ENCODE assay signal across 9 mouse cellular contexts in the genomic region with DNA sequence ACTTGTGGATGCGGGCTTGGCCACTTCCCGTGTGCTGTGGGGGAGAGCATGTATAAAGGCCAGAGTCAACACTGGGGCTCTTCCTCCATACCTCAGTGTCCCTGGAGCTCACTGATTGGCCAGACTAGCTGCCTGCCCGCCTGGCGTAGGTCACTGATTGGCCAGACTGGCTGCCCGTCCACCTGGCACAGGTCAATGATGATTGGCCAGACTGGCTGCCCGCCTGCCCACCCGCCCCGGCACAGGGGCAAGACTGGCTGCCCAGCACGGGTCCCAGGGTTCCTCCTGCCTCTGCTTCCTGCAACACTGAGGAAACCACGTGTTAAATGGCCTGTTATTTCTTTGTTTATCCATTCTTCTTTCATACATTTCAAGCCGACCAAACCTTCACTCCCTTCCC.
DNase-seq lines count a peak whose midpoint lies in the region; ATAC-seq and TF ChIP-seq lines count a peak whose summit lies in the region.
"Had no signal": no experiment of that assay in that cellular context is flagged by ENCODE, and none has a peak within 500 bp of the region (broad histone marks: within the 10 kb centered on the region; RNA-seq: fewer than 3 reads in every experiment).

No protein-coding gene starts in this region.

- WGBS in embryonic facial prominence, embryonic 14.5 days = 47% methylated on average over 11 of the region's 11 CpGs
- 47% methylated on average over 11 of the region's 11 CpGs for WGBS in intestine, postnatal 0 days
- WGBS in lung, adult 2 months = 65% methylated on average over 11 of the region's 11 CpGs

- no peaks in the 10 kb centered on the region; the same call in 1 of the 2 replicates for H3K27me3 ChIP-seq in embryonic facial prominence, embryonic 14.5 days (replicated peaks; ENCODE audit: control insufficient read depth, insufficient read depth, low read length)
- H3K27me3 ChIP-seq in intestine, postnatal 0 days (replicated peaks; ENCODE audit: control insufficient read depth, insufficient read depth, low read length) = no peaks in the 10 kb centered on the region

- peaks cover 6% of the 10 kb centered on the region; the same call in 1 of the 2 replicates for H3K36me3 ChIP-seq in ES-E14 (ENCODE audit: control insufficient read depth, insufficient read depth, low read length, poor library complexity, severe bottlenecking)
- peaks cover 15% of the 10 kb centered on the region for H3K36me3 ChIP-seq in embryonic facial prominence, embryonic 14.5 days (ENCODE audit: control insufficient read depth, insufficient read depth, low read length)
- H3K36me3 ChIP-seq in intestine, postnatal 0 days (ENCODE audit: control insufficient read depth, insufficient read depth) = peaks cover 12% of the 10 kb centered on the region

- no peak overlapping the region for H3K27ac ChIP-seq in ES-E14 (ENCODE audit: insufficient read depth, low read depth, low read length, poor library complexity, severe bottlenecking)
- no peak overlapping the region for H3K27ac ChIP-seq in embryonic facial prominence, embryonic 14.5 days (replicated peaks; ENCODE audit: low read depth, low read length)
- H3K27ac ChIP-seq in intestine, postnatal 0 days (ENCODE audit: low read depth, low read length) = no peak overlapping the region
- H3K27ac ChIP-seq: embryonic facial prominence, embryonic 15.5 days had no signal

- DNase-seq in 416B (ENCODE audit: low read depth) (peak; percentile 63), ES-E14 (ENCODE audit: low read depth, low spot score) (peak; percentile 44)
- DNase-seq in embryonic facial prominence, embryonic 14.5 days (ENCODE audit: low spot score) = peak; percentile 38
- DNase-seq in lung, adult 2 months = peak; percentile 20
- no peak for DNase-seq in thymus, postnatal 25 days
- no peak for DNase-seq in right cerebral cortex, postnatal 4 days
- no peak for DNase-seq in frontal cortex, postnatal 36 days (ENCODE audit: low spot score in 2 of 2)

- TF ChIP-seq POLR2A in lung, adult 2 months (IDR thresholded peaks at IDR 0.05; ENCODE audit: borderline replicate concordance, extremely low read depth, low read depth, low read length) = no peak

- TF ChIP-seq CTCF in intestine, postnatal 0 days (IDR thresholded peaks at IDR 0.05; ENCODE audit: low read depth) = no peak
- no peak for TF ChIP-seq CTCF in lung, adult 2 months (IDR thresholded peaks at IDR 0.05; ENCODE audit: insufficient read depth, low read length)

- no peaks in the 10 kb centered on the region for H3K9me3 ChIP-seq in ES-E14 (ENCODE audit: control insufficient read depth, insufficient read depth, low read depth, low read length)
- H3K9me3 ChIP-seq in embryonic facial prominence, embryonic 14.5 days (ENCODE audit: control insufficient read depth, low read length) = no peaks in the 10 kb centered on the region
- H3K9me3 ChIP-seq in intestine, postnatal 0 days (ENCODE audit: control insufficient read depth) = no peaks in the 10 kb centered on the region
- H3K9me3 ChIP-seq: embryonic facial prominence, embryonic 15.5 days had no signal

- peak overlapping the region in 1 of 2 experiments; percentile 48; a peak in 2 of 4 replicates for H3K4me3 ChIP-seq in ES-E14 (ENCODE audit: insufficient read depth in 1 of 2, low read depth in 1 of 2, low read length in 2 of 2, poor library complexity in 1 of 2, severe bottlenecking in 1 of 2)
- no peak overlapping the region for H3K4me3 ChIP-seq in embryonic facial prominence, embryonic 14.5 days (ENCODE audit: low read depth, low read length)
- H3K4me3 ChIP-seq in intestine, postnatal 0 days (ENCODE audit: low read depth, low read length) = no peak overlapping the region
- no peak overlapping the region for H3K4me3 ChIP-seq in lung, adult 2 months (replicated peaks; ENCODE audit: extremely low read depth, low read depth, low read length)
- H3K4me3 ChIP-seq: embryonic facial prominence, embryonic 15.5 days had no signal

- no peak for ATAC-seq in embryonic facial prominence, embryonic 14.5 days (ENCODE audit: low read depth)
- peak; percentile 67; the same call in 1 of the 2 replicates for ATAC-seq in intestine, postnatal 0 days

- peaks cover 7 to 21% of the 10 kb centered on the region in 2 experiments; a peak in 3 of 4 replicates for H3K4me1 ChIP-seq in ES-E14 (ENCODE audit: control insufficient read depth in 2 of 2, insufficient read depth in 2 of 2, low read length in 2 of 2, poor library complexity in 1 of 2)
- peaks cover 26% of the 10 kb centered on the region for H3K4me1 ChIP-seq in embryonic facial prominence, embryonic 14.5 days (ENCODE audit: control insufficient read depth, insufficient read depth, low read length)
- no peaks in the 10 kb centered on the region for H3K4me1 ChIP-seq in intestine, postnatal 0 days (replicated peaks; ENCODE audit: control insufficient read depth, insufficient read depth, low read length)
- H3K4me1 ChIP-seq in lung, adult 2 months (ENCODE audit: control insufficient read depth, insufficient read depth, low read length) = peaks cover 5% of the 10 kb centered on the region

- no peak overlapping the region for H3K9ac ChIP-seq in ES-E14 (ENCODE audit: insufficient read depth, low read depth, low read length, poor library complexity, severe bottlenecking)
- no peak overlapping the region for H3K9ac ChIP-seq in embryonic facial prominence, embryonic 14.5 days (ENCODE audit: low read depth, low read length)
- no peak overlapping the region for H3K9ac ChIP-seq in intestine, postnatal 0 days (ENCODE audit: low read depth, low read length)
- H3K9ac ChIP-seq: embryonic facial prominence, embryonic 15.5 days had no signal

- H3K4me2 ChIP-seq in embryonic facial prominence, embryonic 14.5 days (ENCODE audit: low read depth, low read length) = 0 out of 2 replicates have a peak overlapping the region, but pooled peaks have one; percentile 2
- H3K4me2 ChIP-seq in intestine, postnatal 0 days (replicated peaks; ENCODE audit: low read depth) = peak overlapping the region; percentile 21; the same call in 1 of the 2 replicates
- H3K4me2 ChIP-seq: embryonic facial prominence, embryonic 15.5 days had no signal

- in situ Hi-C loops in ES-E14 (cut with MboI; ENCODE audit: low sequenced_read_pairs in 2 of 2, unreplicated experiment in 2 of 2) = no loop called here

TF ChIP-seq in ES-E14, 5 proteins besides CTCF, POLR2A, EP300 and RAD21:
- TF ChIP-seq HCFC1 (IDR thresholded peaks at IDR 0.05; ENCODE audit: borderline replicate concordance, insufficient read depth, low read length) = no peak
- TF ChIP-seq ZC3H11A (IDR thresholded peaks at IDR 0.05; ENCODE audit: borderline replicate concordance, low read depth, low read length) = no peak
- TF ChIP-seq ZNF384 (IDR thresholded peaks at IDR 0.05; ENCODE audit: low read depth, low read length) = no peak
- no peak for TF ChIP-seq MAFK (IDR thresholded peaks at IDR 0.05; ENCODE audit: insufficient read depth, low read depth, low read length)
- TF ChIP-seq CHD2 (IDR thresholded peaks at IDR 0.05; ENCODE audit: low read depth, low read length) = peak; percentile 82
TF ChIP-seq in ES-E14: peak in this region for 1.

Comparison
In these comparisons a context has a peak if more than half of its experiments do, and no peak if none do; other contexts are left out.
1. DNase-seq: peak in 416B (single experiment), ES-E14 (single experiment), embryonic facial prominence, embryonic 14.5 days (single experiment) and lung, adult 2 months (single experiment); none in thymus, postnatal 25 days (single experiment), right cerebral cortex, postnatal 4 days (single experiment) and frontal cortex, postnatal 36 days (0 of 2).